Mouse (Mus musculus): ENCODE data around the gene Cd2bp2. TPM values are rescaled to one million over a fixed set of nuclear protein-coding genes. Genes with fewer than 3 reads are reported as not detected.

The Cd2bp2 gene
- total and polyA plus RNA-seq, 2 experiments: 11.8 to 12.4 TPM

- WGBS: 91% methylated on average over 5 of the region's 5 CpGs
- H3K27me3 ChIP-seq (ENCODE audit: control insufficient read depth, insufficient read depth, low read length): no peaks in the 10 kb centered on the region
- peak; percentile 24 for DNase-seq (ENCODE audit: extremely low read depth, low read depth, low spot score)
- no peak overlapping the region for H3K27ac ChIP-seq (replicated peaks; ENCODE audit: insufficient read depth, low read depth, low read length)
- H3K9ac ChIP-seq (ENCODE audit: low read depth, low read length): no peak overlapping the region
- peaks cover 2% of the 10 kb centered on the region; the same call in 1 of the 2 replicates for H3K79me2 ChIP-seq (ENCODE audit: control insufficient read depth, insufficient read depth, low read length)
- H3K4me1 ChIP-seq (ENCODE audit: control insufficient read depth, insufficient read depth, low read length): peaks cover 7% of the 10 kb centered on the region
- no peak overlapping the region for H3K4me3 ChIP-seq (ENCODE audit: insufficient read depth, low read depth, low read length)
- TF ChIP-seq CTCF (IDR thresholded peaks at IDR 0.05; ENCODE audit: low read depth, low read length) (no peak), POLR2A (IDR thresholded peaks at IDR 0.05; ENCODE audit: extremely low read depth, insufficient read depth, low read length) (no peak)
- H3K36me3 ChIP-seq (ENCODE audit: control insufficient read depth, insufficient read depth, low read length): peaks cover 3% of the 10 kb centered on the region
Measured at GRCm38 (mm10) chr7:127192989-127193388, 2.9 kb downstream of the Cd2bp2 start.

- Histone ChIP-seq H3K36me3 (ENCODE audit: control insufficient read depth, insufficient read depth, low read length) (peaks cover 3% of the 10 kb centered on the region), H3K9ac (ENCODE audit: low read depth, low read length) (no peak overlapping the region), H3K27me3 (ENCODE audit: control insufficient read depth, insufficient read depth, low read length) (no peaks in the 10 kb centered on the region), H3K4me1 (ENCODE audit: control insufficient read depth, insufficient read depth, low read length) (peaks cover 7% of the 10 kb centered on the region), H3K79me2 (ENCODE audit: control insufficient read depth, insufficient read depth, low read length) (peaks cover 2% of the 10 kb centered on the region; the same call in 1 of the 2 replicates), H3K4me3 (ENCODE audit: insufficient read depth, low read depth, low read length) (no peak overlapping the region), H3K27ac (replicated peaks; ENCODE audit: insufficient read depth, low read depth, low read length) (no peak overlapping the region)
- no peak for DNase-seq (ENCODE audit: extremely low read depth, low read depth, low spot score)
- WGBS: 87% methylated on average over 6 of the region's 6 CpGs
- TF ChIP-seq POLR2A (IDR thresholded peaks at IDR 0.05; ENCODE audit: extremely low read depth, insufficient read depth, low read length): no peak
- TF ChIP-seq CTCF (IDR thresholded peaks at IDR 0.05; ENCODE audit: low read depth, low read length): no peak
Measured at GRCm38 (mm10) chr7:127190672-127191071, 5.2 kb downstream of the Cd2bp2 start.

- no peaks in the 10 kb centered on the region; the same call in 1 of the 2 replicates for H3K4me1 ChIP-seq (ENCODE audit: control insufficient read depth, insufficient read depth, low read length)
- no peak overlapping the region for H3K4me3 ChIP-seq (ENCODE audit: insufficient read depth, low read depth, low read length)
- WGBS: 82% methylated on average over 17 of the region's 17 CpGs
- no peak overlapping the region for H3K27ac ChIP-seq (replicated peaks; ENCODE audit: insufficient read depth, low read depth, low read length)
- no peaks in the 10 kb centered on the region for H3K27me3 ChIP-seq (ENCODE audit: control insufficient read depth, insufficient read depth, low read length)
- peaks cover 3% of the 10 kb centered on the region for H3K36me3 ChIP-seq (ENCODE audit: control insufficient read depth, insufficient read depth, low read length)
- no peak overlapping the region for H3K9ac ChIP-seq (ENCODE audit: low read depth, low read length)
- no peak for DNase-seq (ENCODE audit: extremely low read depth, low read depth, low spot score)
- no peaks in the 10 kb centered on the region for H3K79me2 ChIP-seq (ENCODE audit: control insufficient read depth, insufficient read depth, low read length)
- TF ChIP-seq POLR2A (IDR thresholded peaks at IDR 0.05; ENCODE audit: extremely low read depth, insufficient read depth, low read length) (no peak), CTCF (IDR thresholded peaks at IDR 0.05; ENCODE audit: low read depth, low read length) (no peak)
Measured at GRCm38 (mm10) chr7:127188305-127189276, 7.3 kb downstream of the Cd2bp2 start.

- H3K36me3 ChIP-seq (ENCODE audit: control insufficient read depth, insufficient read depth, low read length): peaks cover 3% of the 10 kb centered on the region
- no peaks in the 10 kb centered on the region; the same call in 1 of the 2 replicates for H3K4me1 ChIP-seq (ENCODE audit: control insufficient read depth, insufficient read depth, low read length)
- H3K9ac ChIP-seq (ENCODE audit: low read depth, low read length): no peak overlapping the region
- H3K27ac ChIP-seq (replicated peaks; ENCODE audit: insufficient read depth, low read depth, low read length): no peak overlapping the region
- WGBS: 84% methylated on average over 10 of the region's 10 CpGs
- no peaks in the 10 kb centered on the region for H3K79me2 ChIP-seq (ENCODE audit: control insufficient read depth, insufficient read depth, low read length)
- H3K27me3 ChIP-seq (ENCODE audit: control insufficient read depth, insufficient read depth, low read length): no peaks in the 10 kb centered on the region
- DNase-seq (ENCODE audit: extremely low read depth, low read depth, low spot score): no peak
- no peak overlapping the region for H3K4me3 ChIP-seq (ENCODE audit: insufficient read depth, low read depth, low read length)
- TF ChIP-seq POLR2A (IDR thresholded peaks at IDR 0.05; ENCODE audit: extremely low read depth, insufficient read depth, low read length) (no peak), CTCF (IDR thresholded peaks at IDR 0.05; ENCODE audit: low read depth, low read length) (no peak)
Measured at GRCm38 (mm10) chr7:127187351-127187750, 8.5 kb downstream of the Cd2bp2 start.

- 0 out of 2 replicates have a peak, but pooled peaks have one; percentile 9 for TF ChIP-seq CTCF (IDR thresholded peaks at IDR 0.05; ENCODE audit: low read depth, low read length)
- TF ChIP-seq POLR2A (IDR thresholded peaks at IDR 0.05; ENCODE audit: extremely low read depth, insufficient read depth, low read length): no peak
- Histone ChIP-seq H3K4me3 (ENCODE audit: insufficient read depth, low read depth, low read length) (no peak overlapping the region), H3K27me3 (ENCODE audit: control insufficient read depth, insufficient read depth, low read length) (no peaks in the 10 kb centered on the region), H3K36me3 (ENCODE audit: control insufficient read depth, insufficient read depth, low read length) (no peaks in the 10 kb centered on the region), H3K27ac (replicated peaks; ENCODE audit: insufficient read depth, low read depth, low read length) (no peak overlapping the region), H3K4me1 (ENCODE audit: control insufficient read depth, insufficient read depth, low read length) (no peaks in the 10 kb centered on the region; the same call in 1 of the 2 replicates), H3K79me2 (ENCODE audit: control insufficient read depth, insufficient read depth, low read length) (no peaks in the 10 kb centered on the region), H3K9ac (ENCODE audit: low read depth, low read length) (no peak overlapping the region)
- WGBS: 61% methylated on average over 3 of the region's 3 CpGs
- peak; percentile 22 for DNase-seq (ENCODE audit: extremely low read depth, low read depth, low spot score)
Measured at GRCm38 (mm10) chr7:127185601-127186000, 10.2 kb downstream of the Cd2bp2 start.
